Mouse (Mus musculus): ENCODE data around the gene Atn1. TPM values are rescaled to one million over a fixed set of nuclear protein-coding genes. Genes with fewer than 3 reads are reported as not detected.

Atn1 gene
- polyA plus RNA-seq, 1 experiment from 2014 or later, result 18.5 TPM

- no peaks in the 10 kb centered on the region for H3K9me3 ChIP-seq (ENCODE audit: control insufficient read depth, low read depth, low read length)
- H3K9ac ChIP-seq (replicated peaks; ENCODE audit: low read depth, low read length), result no peak overlapping the region
- H3K27me3 ChIP-seq (ENCODE audit: control insufficient read depth, insufficient read depth, low read length), result no peaks in the 10 kb centered on the region
- WGBS, result 67% methylated on average over 7 of the region's 7 CpGs
- ATAC-seq (ENCODE audit: insufficient number of reproducible peaks, insufficient read depth, low FRiP score, low read depth), result no peak
- no peaks in the 10 kb centered on the region for H3K4me1 ChIP-seq (ENCODE audit: control insufficient read depth, insufficient read depth, low read length)
- no peak overlapping the region for H3K27ac ChIP-seq (ENCODE audit: low read length)
- H3K4me2 ChIP-seq (replicated peaks; ENCODE audit: low read depth, low read length), result no peak overlapping the region
- H3K4me3 ChIP-seq (ENCODE audit: low read depth, low read length), result no peak overlapping the region
- H3K36me3 ChIP-seq (ENCODE audit: control insufficient read depth, insufficient read depth, low read length), result peaks cover 70% of the 10 kb centered on the region
Observed at GRCm38 (mm10) chr6:124703789-124704188, 52.5 kb downstream of the Atn1 start.

- Histone ChIP-seq H3K27ac (ENCODE audit: low read length) (no peak overlapping the region), H3K36me3 (ENCODE audit: control insufficient read depth, insufficient read depth, low read length) (peaks cover 61% of the 10 kb centered on the region), H3K27me3 (ENCODE audit: control insufficient read depth, insufficient read depth, low read length) (no peaks in the 10 kb centered on the region), H3K9ac (replicated peaks; ENCODE audit: low read depth, low read length) (no peak overlapping the region), H3K4me3 (ENCODE audit: low read depth, low read length) (no peak overlapping the region), H3K9me3 (ENCODE audit: control insufficient read depth, low read depth, low read length) (no peaks in the 10 kb centered on the region), H3K4me2 (replicated peaks; ENCODE audit: low read depth, low read length) (no peak overlapping the region), H3K4me1 (ENCODE audit: control insufficient read depth, insufficient read depth, low read length) (no peaks in the 10 kb centered on the region)
- peak; percentile 63; the same call in 1 of the 2 replicates for ATAC-seq (ENCODE audit: insufficient number of reproducible peaks, insufficient read depth, low FRiP score, low read depth)
- 61% methylated on average over 3 of the region's 3 CpGs for WGBS
Observed at GRCm38 (mm10) chr6:124702784-124703103, 53.6 kb downstream of the Atn1 start.

- no peak for ATAC-seq (ENCODE audit: insufficient number of reproducible peaks, insufficient read depth, low FRiP score, low read depth)
- H3K4me1 ChIP-seq (ENCODE audit: control insufficient read depth, insufficient read depth, low read length), result no peaks in the 10 kb centered on the region
- 91% methylated on average over 17 of the region's 17 CpGs for WGBS
- no peak overlapping the region for H3K4me2 ChIP-seq (replicated peaks; ENCODE audit: low read depth, low read length)
- no peak overlapping the region for H3K27ac ChIP-seq (ENCODE audit: low read length)
- no peak overlapping the region for H3K9ac ChIP-seq (replicated peaks; ENCODE audit: low read depth, low read length)
- no peaks in the 10 kb centered on the region for H3K9me3 ChIP-seq (ENCODE audit: control insufficient read depth, low read depth, low read length)
- peaks cover 61% of the 10 kb centered on the region for H3K36me3 ChIP-seq (ENCODE audit: control insufficient read depth, insufficient read depth, low read length)
- no peaks in the 10 kb centered on the region for H3K27me3 ChIP-seq (ENCODE audit: control insufficient read depth, insufficient read depth, low read length)
- H3K4me3 ChIP-seq (ENCODE audit: low read depth, low read length), result no peak overlapping the region
Observed at GRCm38 (mm10) chr6:124702102-124702783, 54.1 kb downstream of the Atn1 start.

GRCm38 (mm10) chr6:124701338-124701737 is 55.0 kb downstream of the Atn1 start:
- H3K9ac ChIP-seq (replicated peaks; ENCODE audit: low read depth, low read length), result no peak overlapping the region
- H3K36me3 ChIP-seq (ENCODE audit: control insufficient read depth, insufficient read depth, low read length), result peaks cover 61% of the 10 kb centered on the region
- H3K4me2 ChIP-seq (replicated peaks; ENCODE audit: low read depth, low read length), result no peak overlapping the region
- H3K4me1 ChIP-seq (ENCODE audit: control insufficient read depth, insufficient read depth, low read length), result no peaks in the 10 kb centered on the region
- no peak overlapping the region for H3K4me3 ChIP-seq (ENCODE audit: low read depth, low read length)
- no peaks in the 10 kb centered on the region for H3K27me3 ChIP-seq (ENCODE audit: control insufficient read depth, insufficient read depth, low read length)
- no peaks in the 10 kb centered on the region for H3K9me3 ChIP-seq (ENCODE audit: control insufficient read depth, low read depth, low read length)
- 74% methylated on average over 8 of the region's 8 CpGs for WGBS
- ATAC-seq (ENCODE audit: insufficient number of reproducible peaks, insufficient read depth, low FRiP score, low read depth), result peak; percentile 20; the same call in 1 of the 2 replicates
- no peak overlapping the region for H3K27ac ChIP-seq (ENCODE audit: low read length)

- no peak for ATAC-seq (ENCODE audit: insufficient number of reproducible peaks, insufficient read depth, low FRiP score, low read depth)
Observed at GRCm38 (mm10) chr6:124699962-124700610, 56.2 kb downstream of the Atn1 start.

GRCm38 (mm10) chr6:124699366-124699765 is 57.0 kb downstream of the Atn1 start:
- Histone ChIP-seq H3K27ac (ENCODE audit: low read length) (no peak overlapping the region), H3K27me3 (ENCODE audit: control insufficient read depth, insufficient read depth, low read length) (no peaks in the 10 kb centered on the region), H3K9ac (replicated peaks; ENCODE audit: low read depth, low read length) (no peak overlapping the region), H3K9me3 (ENCODE audit: control insufficient read depth, low read depth, low read length) (no peaks in the 10 kb centered on the region), H3K4me3 (ENCODE audit: low read depth, low read length) (no peak overlapping the region), H3K36me3 (ENCODE audit: control insufficient read depth, insufficient read depth, low read length) (peaks cover 47% of the 10 kb centered on the region), H3K4me2 (replicated peaks; ENCODE audit: low read depth, low read length) (no peak overlapping the region), H3K4me1 (ENCODE audit: control insufficient read depth, insufficient read depth, low read length) (0 out of 2 replicates have a peak, but pooled peaks cover 4% of the 10 kb centered on the region)
- 85% methylated on average over 4 of the region's 4 CpGs for WGBS
- no peak for ATAC-seq (ENCODE audit: insufficient number of reproducible peaks, insufficient read depth, low FRiP score, low read depth)

More at GRCm38 (mm10) chr6:124699962-124700610, 56.2 kb downstream of the Atn1 start:
- H3K9me3 ChIP-seq (ENCODE audit: control insufficient read depth, low read depth, low read length), result no peaks in the 10 kb centered on the region
- WGBS, result 84% methylated on average over 11 of the region's 11 CpGs
- H3K36me3 ChIP-seq (ENCODE audit: control insufficient read depth, insufficient read depth, low read length), result peaks cover 54% of the 10 kb centered on the region
- H3K9ac ChIP-seq (replicated peaks; ENCODE audit: low read depth, low read length), result no peak overlapping the region
- no peaks in the 10 kb centered on the region for H3K27me3 ChIP-seq (ENCODE audit: control insufficient read depth, insufficient read depth, low read length)
- H3K27ac ChIP-seq (ENCODE audit: low read length), result no peak overlapping the region
- H3K4me1 ChIP-seq (ENCODE audit: control insufficient read depth, insufficient read depth, low read length), result no peaks in the 10 kb centered on the region
- no peak overlapping the region for H3K4me2 ChIP-seq (replicated peaks; ENCODE audit: low read depth, low read length)
- no peak overlapping the region for H3K4me3 ChIP-seq (ENCODE audit: low read depth, low read length)

- ATAC-seq (ENCODE audit: insufficient number of reproducible peaks, insufficient read depth, low FRiP score, low read depth), result no peak
- Histone ChIP-seq H3K4me3 (ENCODE audit: low read depth, low read length) (no peak overlapping the region), H3K9me3 (ENCODE audit: control insufficient read depth, low read depth, low read length) (no peaks in the 10 kb centered on the region), H3K27me3 (ENCODE audit: control insufficient read depth, insufficient read depth, low read length) (no peaks in the 10 kb centered on the region), H3K27ac (ENCODE audit: low read length) (no peak overlapping the region), H3K9ac (replicated peaks; ENCODE audit: low read depth, low read length) (no peak overlapping the region), H3K4me2 (replicated peaks; ENCODE audit: low read depth, low read length) (no peak overlapping the region), H3K36me3 (ENCODE audit: control insufficient read depth, insufficient read depth, low read length) (peaks cover 42% of the 10 kb centered on the region), H3K4me1 (ENCODE audit: control insufficient read depth, insufficient read depth, low read length) (peaks cover 10% of the 10 kb centered on the region; the same call in 1 of the 2 replicates)
- 68% methylated on average over 6 of the region's 6 CpGs for WGBS
Observed at GRCm38 (mm10) chr6:124698751-124699150, 57.6 kb downstream of the Atn1 start.

GRCm38 (mm10) chr6:124696441-124697150 is 59.7 kb downstream of the Atn1 start:
- H3K9me3 ChIP-seq (ENCODE audit: control insufficient read depth, low read depth, low read length), result no peaks in the 10 kb centered on the region
- H3K9ac ChIP-seq (replicated peaks; ENCODE audit: low read depth, low read length), result no peak overlapping the region
- H3K4me3 ChIP-seq (ENCODE audit: low read depth, low read length), result no peak overlapping the region
- 89% methylated on average over 7 of the region's 7 CpGs for WGBS
- H3K27me3 ChIP-seq (ENCODE audit: control insufficient read depth, insufficient read depth, low read length), result no peaks in the 10 kb centered on the region
- ATAC-seq (ENCODE audit: insufficient number of reproducible peaks, insufficient read depth, low FRiP score, low read depth), result no peak
- H3K4me2 ChIP-seq (replicated peaks; ENCODE audit: low read depth, low read length), result no peak overlapping the region
- H3K27ac ChIP-seq (ENCODE audit: low read length), result no peak overlapping the region
- peaks cover 20% of the 10 kb centered on the region; the same call in 1 of the 2 replicates for H3K36me3 ChIP-seq (ENCODE audit: control insufficient read depth, insufficient read depth, low read length)
- peaks cover 12% of the 10 kb centered on the region; the same call in 1 of the 2 replicates for H3K4me1 ChIP-seq (ENCODE audit: control insufficient read depth, insufficient read depth, low read length)
